Mouse (Mus musculus): Measurements from ENCODE around the gene Spag9.

The Spag9 gene

DNA sequence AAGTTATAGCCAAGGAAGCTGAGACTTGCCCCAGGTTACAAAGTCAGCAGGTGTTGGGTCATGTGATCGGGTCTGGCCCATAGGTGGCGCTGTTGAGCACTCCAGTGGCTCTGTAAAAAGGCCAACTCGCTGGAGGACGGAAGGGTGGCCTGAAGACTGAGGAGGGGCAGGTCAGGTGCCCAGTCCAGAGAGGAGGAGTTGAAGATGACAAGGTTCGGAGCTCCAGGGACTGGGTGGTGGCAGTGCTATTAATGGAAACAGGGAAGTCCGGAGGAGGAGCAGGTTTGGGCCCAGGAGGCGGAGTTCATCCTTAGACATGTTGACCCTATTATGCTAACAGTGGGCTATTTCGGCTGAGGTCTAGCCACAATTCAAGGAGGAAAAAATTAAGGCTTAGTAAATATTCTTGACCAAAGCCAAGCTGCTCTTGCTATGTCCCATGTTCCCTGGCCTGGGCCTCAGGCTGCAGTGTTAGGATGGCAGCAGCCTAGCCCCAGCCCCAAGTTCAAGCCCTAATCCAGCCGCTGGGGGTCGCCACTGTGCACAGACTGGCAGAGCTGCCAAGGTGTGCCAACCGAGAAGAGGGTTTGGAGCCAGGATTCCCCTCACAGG, 137.6 kb downstream of the Spag9 start:
- DNase-seq (ENCODE audit: low spot score): peak; percentile 96

DNA sequence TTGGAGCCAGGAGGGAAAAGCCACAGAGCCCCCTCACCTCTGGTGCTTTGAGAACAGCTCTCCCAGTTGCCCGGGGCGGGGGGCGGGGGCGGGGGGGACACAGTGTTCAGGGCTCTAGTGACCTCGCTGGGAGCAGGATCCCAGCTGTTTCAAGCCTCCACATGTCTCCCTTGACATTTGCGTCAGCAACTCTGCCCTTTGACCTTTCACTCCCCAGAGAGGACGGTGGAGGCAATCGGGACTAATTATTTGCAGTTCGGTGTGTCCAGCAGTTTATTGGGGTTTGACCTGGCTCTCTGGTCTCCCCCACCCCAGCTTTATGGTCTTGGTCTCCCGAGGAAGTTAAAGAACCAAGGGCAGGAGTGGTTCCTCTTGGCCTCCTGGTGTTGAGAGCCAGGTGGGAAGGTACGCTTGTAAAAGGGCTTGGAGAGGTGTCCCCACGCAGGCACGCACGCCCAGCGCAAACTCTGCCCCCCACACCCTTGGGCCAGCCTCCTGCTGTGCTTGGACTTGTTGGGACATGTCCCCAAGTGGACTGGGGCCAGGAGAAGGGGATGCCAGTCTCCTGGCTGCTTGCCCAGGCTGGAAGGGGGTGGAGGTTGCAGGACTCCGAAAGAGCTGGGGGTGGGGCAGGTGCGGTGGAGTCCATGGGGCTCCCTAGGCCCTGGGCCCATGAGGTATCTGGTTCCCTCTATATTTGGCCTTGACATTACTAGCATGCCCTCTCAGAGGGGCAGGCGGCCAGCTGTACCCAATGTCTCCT, 138.4 kb downstream of the Spag9 start:
- peak; percentile 85 for DNase-seq (ENCODE audit: low spot score)

DNA sequence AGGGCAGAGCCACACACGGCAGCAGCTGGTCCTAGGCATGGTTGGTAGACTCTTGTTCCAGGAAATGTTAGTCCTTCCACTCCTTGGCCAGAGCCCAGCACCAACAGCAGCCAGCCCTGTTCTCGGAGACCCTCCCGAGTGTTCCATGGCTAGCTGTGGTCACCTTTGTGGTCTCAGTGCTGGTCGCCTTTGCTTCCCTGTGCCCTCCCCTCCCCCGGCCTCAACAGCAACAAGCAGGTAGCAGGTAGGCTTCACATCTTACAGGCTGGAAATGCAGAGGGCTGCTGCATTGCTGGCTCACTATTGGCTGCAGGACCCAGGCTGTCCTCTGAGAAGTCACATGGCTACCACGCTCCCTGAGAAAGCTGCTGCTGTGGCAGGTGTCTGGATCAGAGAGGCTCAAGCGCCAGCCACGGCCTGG, 139.7 kb downstream of the Spag9 start:
- peak; percentile 52 for DNase-seq (ENCODE audit: low spot score)

DNA sequence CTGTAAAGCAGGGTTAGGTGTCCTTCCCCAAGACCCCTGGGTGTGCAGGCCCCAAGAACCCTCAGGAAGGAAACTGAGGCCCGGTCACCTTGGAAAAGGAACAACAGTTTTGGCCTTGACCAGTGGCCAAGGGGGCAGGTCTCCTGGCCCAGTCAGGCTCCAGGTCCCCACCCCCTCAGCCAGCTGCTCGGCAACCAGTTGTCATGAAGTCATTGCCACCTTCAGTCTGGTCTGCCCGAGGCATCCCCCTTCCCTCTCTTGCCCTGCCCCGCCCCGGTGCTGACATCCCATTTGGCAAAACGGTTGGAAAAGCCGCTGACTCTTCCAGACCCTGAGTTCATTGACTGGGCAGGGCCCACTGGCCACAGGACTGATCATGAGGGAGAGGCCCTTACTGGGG, 140.8 kb downstream of the Spag9 start:
- peak; percentile 52 for DNase-seq (ENCODE audit: low spot score)

- DNase-seq (ENCODE audit: low spot score): peak; percentile 59
These were observed 141.6 kb downstream of the Spag9 start for GRCm38 (mm10) chr11:94137326-94138061.

GRCm38 (mm10) chr11:94138411-94139231, 142.7 kb downstream of the Spag9 start:
- DNase-seq (ENCODE audit: low spot score): no peak

DNA sequence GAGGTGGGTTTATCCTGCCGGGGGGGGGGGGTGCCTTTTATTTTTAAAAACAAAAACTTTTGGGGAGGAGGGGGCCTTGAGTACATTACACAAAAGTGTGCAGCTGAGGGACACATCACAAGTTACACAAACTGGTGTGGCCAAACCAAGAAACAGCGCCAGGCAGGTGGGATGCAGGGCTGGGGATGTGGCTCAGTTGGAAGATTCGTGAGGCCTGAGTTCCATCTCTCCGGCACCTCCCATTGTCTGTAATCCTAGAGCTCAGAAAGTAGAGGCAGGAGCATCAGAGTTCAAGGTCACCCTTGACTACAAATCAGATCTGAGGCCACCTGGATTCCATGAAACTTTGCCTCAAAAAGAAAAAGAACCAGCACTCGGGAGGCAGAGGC, 143.3 kb downstream of the Spag9 start:
- DNase-seq (ENCODE audit: low spot score): no peak

GRCm38 (mm10) chr11:94140540-94140939, 144.6 kb downstream of the Spag9 start:
- DNase-seq (ENCODE audit: low spot score): no peak

GRCm38 (mm10) chr11:94141564-94141963, 145.7 kb downstream of the Spag9 start:
- no peak for DNase-seq (ENCODE audit: low spot score)

DNA sequence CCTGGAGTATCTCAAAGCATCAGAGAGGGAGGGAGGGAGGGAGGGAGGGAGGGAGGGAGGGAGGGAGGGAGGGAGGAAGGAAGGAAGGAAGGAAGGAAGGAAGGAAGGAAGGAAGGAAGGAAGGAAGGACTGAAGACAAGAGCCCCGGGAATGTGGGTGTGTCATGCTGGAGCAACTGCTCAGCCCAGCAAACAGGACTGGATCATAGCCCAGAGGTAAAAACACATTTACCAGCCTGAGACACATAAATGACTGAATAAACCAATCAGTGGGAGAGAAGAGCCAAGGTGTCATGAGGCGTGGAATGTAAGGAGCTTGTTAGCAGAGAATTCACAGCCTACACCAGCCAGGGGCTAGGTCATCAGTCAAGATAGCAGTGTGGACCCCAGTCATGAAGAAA, 147.4 kb downstream of the Spag9 start:
- no peak for DNase-seq (ENCODE audit: low spot score)

GRCm38 (mm10) chr11:94144771-94145539, 149.1 kb downstream of the Spag9 start:
- peak; percentile 68 for DNase-seq (ENCODE audit: low spot score)

GRCm38 (mm10) chr11:94146049-94146605, 150.2 kb downstream of the Spag9 start:
- no peak for DNase-seq (ENCODE audit: low spot score)

- no peak for DNase-seq (ENCODE audit: low spot score)
These were observed 151.0 kb downstream of the Spag9 start for GRCm38 (mm10) chr11:94146733-94147485.

GRCm38 (mm10) chr11:94148105-94148696, 152.3 kb downstream of the Spag9 start:
- no peak for DNase-seq (ENCODE audit: low spot score)

GRCm38 (mm10) chr11:94148931-94149491, 153.1 kb downstream of the Spag9 start:
- no peak for DNase-seq (ENCODE audit: low spot score)

GRCm38 (mm10) chr11:94149509-94150259, 153.8 kb downstream of the Spag9 start:
- DNase-seq (ENCODE audit: low spot score): no peak

DNA sequence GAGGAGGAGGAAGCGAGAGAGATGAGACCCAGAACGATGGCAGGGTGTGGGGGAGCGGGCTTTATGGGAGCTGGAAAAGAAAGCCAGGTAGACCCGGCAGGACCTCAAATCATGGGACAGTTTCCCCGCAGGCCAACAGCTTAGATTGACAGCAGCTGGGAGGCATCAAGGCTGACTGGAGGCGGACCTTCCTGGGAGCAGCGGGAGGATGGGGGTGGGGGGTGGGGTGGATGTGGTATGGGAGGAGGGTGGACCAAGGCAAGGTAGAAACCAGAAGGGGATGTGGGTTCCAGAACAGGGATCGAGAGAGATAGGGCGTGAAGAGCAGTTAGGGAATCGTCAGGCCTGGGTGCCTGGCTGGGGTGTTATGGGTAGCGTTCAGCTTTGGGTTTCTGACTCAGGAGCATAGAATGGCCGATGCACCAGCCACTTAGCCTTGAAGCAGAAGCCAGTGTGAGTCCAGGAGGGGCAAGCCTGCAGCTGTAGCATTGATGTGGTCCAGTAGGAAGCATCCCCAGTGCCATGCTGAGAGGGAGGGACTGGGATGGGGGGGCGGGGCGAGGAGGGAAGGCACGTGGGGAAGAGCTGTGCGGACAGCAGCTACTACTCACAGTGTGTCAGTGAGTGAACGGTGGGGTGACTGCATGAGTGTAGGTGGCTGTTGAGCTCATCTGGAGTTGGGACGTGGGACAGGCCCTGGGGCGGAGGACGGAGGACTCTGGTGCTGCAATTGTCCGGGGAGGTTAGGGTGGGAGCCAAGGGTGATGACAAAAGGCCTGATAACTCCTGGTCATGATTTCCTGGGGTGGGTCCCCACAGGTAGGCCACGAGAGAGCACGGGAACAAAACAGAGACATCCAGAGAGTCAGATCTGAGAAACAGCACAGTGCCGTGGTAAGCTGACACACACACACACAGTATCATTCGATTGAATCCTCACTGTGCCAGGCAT, 154.9 kb downstream of the Spag9 start:
- no peak for DNase-seq (ENCODE audit: low spot score)

DNA sequence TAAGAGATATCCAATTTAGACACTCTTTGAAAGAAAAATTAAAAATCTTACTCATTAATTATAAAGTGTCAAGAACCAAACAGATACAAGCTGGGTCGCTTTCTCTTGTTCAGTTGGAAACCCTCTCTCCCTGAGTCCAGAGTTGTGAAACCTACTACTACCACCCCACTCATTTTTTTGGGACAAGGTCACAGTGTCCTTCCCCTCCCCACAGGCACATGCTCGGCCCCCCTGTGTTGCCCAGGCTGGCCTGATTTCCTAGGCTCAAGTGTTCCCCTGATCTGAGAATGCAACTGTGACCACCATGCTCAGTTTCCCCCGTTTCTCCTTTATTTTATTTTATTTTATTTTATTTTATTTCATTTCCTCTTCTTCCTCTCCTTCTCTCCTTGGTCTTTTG, 158.3 kb downstream of the Spag9 start:
- DNase-seq (ENCODE audit: low spot score): no peak

Data from testis, postnatal 10 days (tissue).